Mouse (Mus musculus) brain, adult 2 months (tissue): ENCODE measurements around the gene Gm20521.

ENCODE experiments used
- DNase-seq: peaks from one replicate; pipeline ENCODE4 v3.0.0; 2011; ENCODE audit warnings: low read depth, low spot score

The Gm20521 gene

GRCm38 (mm10) chr14:54893651-54894181 lies 10.5 kb downstream of the Gm20521 start:
- peak; percentile 100 for DNase-seq

- peak; percentile 54 for DNase-seq
Measured at GRCm38 (mm10) chr14:54894296-54895151, 11.3 kb downstream of the Gm20521 start.

GRCm38 (mm10) chr14:54897445-54897844 lies 14.2 kb downstream of the Gm20521 start:
- no peak for DNase-seq

- DNase-seq: peak; percentile 91
Measured at GRCm38 (mm10) chr14:54900383-54900782, 17.1 kb downstream of the Gm20521 start.

GRCm38 (mm10) chr14:54903641-54904040 lies 20.4 kb downstream of the Gm20521 start:
- DNase-seq: no peak

- DNase-seq: no peak
Measured at GRCm38 (mm10) chr14:54908682-54909081, 25.4 kb downstream of the Gm20521 start.

GRCm38 (mm10) chr14:54912109-54912850 lies 29.0 kb downstream of the Gm20521 start:
- peak; percentile 49 for DNase-seq

- DNase-seq: peak; percentile 94
Measured at GRCm38 (mm10) chr14:54912886-54913285, 29.6 kb downstream of the Gm20521 start, which contains the start of gene Slc22a17. TSS of gene Slc22a17 (minus strand) at chr14:54913132.

GRCm38 (mm10) chr14:54913343-54913742 lies 30.1 kb downstream of the Gm20521 start:
- DNase-seq: peak; percentile 44

- DNase-seq: no peak
Measured at GRCm38 (mm10) chr14:54920076-54920685, 36.9 kb downstream of the Gm20521 start.

- DNase-seq: peak; percentile 44
Measured at GRCm38 (mm10) chr14:54924641-54925348, 41.6 kb downstream of the Gm20521 start.

GRCm38 (mm10) chr14:54925349-54926342 lies 42.4 kb downstream of the Gm20521 start, which contains the start of gene Efs:
TSS of gene Efs (minus strand) at chr14:54926126.
- DNase-seq: peak; percentile 70

- DNase-seq: peak; percentile 45
Measured at GRCm38 (mm10) chr14:54926401-54927158, 43.3 kb downstream of the Gm20521 start.

- no peak for DNase-seq
Measured at GRCm38 (mm10) chr14:54927296-54927695, 44.1 kb downstream of the Gm20521 start.

- peak; percentile 68 for DNase-seq
Measured at GRCm38 (mm10) chr14:54929801-54930200, 46.6 kb downstream of the Gm20521 start.

GRCm38 (mm10) chr14:54930431-54930830 lies 47.2 kb downstream of the Gm20521 start:
- no peak for DNase-seq

GRCm38 (mm10) chr14:54932645-54933150 lies 49.5 kb downstream of the Gm20521 start, which contains the start of gene Il25:
TSS of gene Il25 (plus strand) at chr14:54932695.
- DNase-seq: no peak

- DNase-seq: peak; percentile 95
Measured at GRCm38 (mm10) chr14:54935904-54936830, 52.9 kb downstream of the Gm20521 start, which contains the start of gene Cmtm5. TSS of gene Cmtm5 (plus strand) at chr14:54936261.
